Mouse (Mus musculus) thymus, adult 2 months (tissue): ENCODE measurements around the gene Prr12.

Experiments used
- CTCF ChIP-seq: fragments of 200-500 bp; IDR thresholded peaks from 2 replicates; pipeline ENCODE4 v1.5.1; 2012; ENCODE audit warnings: mild to moderate bottlenecking, control low read depth, low read length, moderate library complexity, borderline replicate concordance; ENCODE audit not compliant: control insufficient read depth, poor library complexity, insufficient read depth; ENCODE audit errors: extremely low read depth
- POLR2A ChIP-seq: fragments of 200-500 bp; IDR thresholded peaks from 2 replicates; pipeline ENCODE4 v1.6.1; 2012; ENCODE audit warnings: mild to moderate bottlenecking, low read length, control low read depth, moderate library complexity; ENCODE audit not compliant: control insufficient read depth, poor library complexity, insufficient read depth; ENCODE audit errors: extremely low read depth

GRCm38 (mm10) chr7:45012011-45012410 lies 40.7 kb downstream of the Prr12 start:
- no peak for TF ChIP-seq CTCF
- no peak for TF ChIP-seq POLR2A
